Mouse (Mus musculus) small intestine, adult 2 months (tissue): Measurements from ENCODE around the gene Pomgnt1.

ENCODE experiments used
- CTCF ChIP-seq: fragments of 200-500 bp; IDR thresholded peaks from 2 replicates; pipeline ENCODE4 v1.5.1; 2012; ENCODE audit warnings: low read depth, mild to moderate bottlenecking, control low read depth, inconsistent platforms, low read length, moderate library complexity, mixed read lengths; ENCODE audit not compliant: insufficient replicate concordance, insufficient read length; ENCODE audit errors: extremely low read depth
- POLR2A ChIP-seq: fragments of 200-500 bp; IDR thresholded peaks from 2 replicates; pipeline ENCODE4 v1.6.1; 2012; ENCODE audit warnings: low read depth, mild to moderate bottlenecking, control low read depth, inconsistent platforms, low read length, moderate library complexity

- TF ChIP-seq CTCF: peak; percentile 53; the same call in 1 of the 2 replicates
- peak; percentile 35; the same call in 1 of the 2 replicates for TF ChIP-seq POLR2A
Observed at GRCm38 (mm10) chr4:116167404-116167803, 43.8 kb downstream of the Pomgnt1 start, which contains the start of gene Tspan1.
